Mouse (Mus musculus) large intestine, adult 2 months (tissue): ENCODE data around the gene 1700125H20Rik. TPM values are rescaled to one million over a fixed set of nuclear protein-coding genes. Genes with fewer than 3 reads are reported as not detected.

Experiments
- DNase-seq: peaks from one replicate; pipeline ENCODE4 v3.0.0-alpha.2; 2012; ENCODE audit warnings: low read depth, low spot score
- WGBS: fragments of 180-500 bp; shearing (Covaris S2); methylation state at CpG from one replicate; pipeline ENCODE4 v1.1.7; 2018; 5-methylcytosine and 5-hydroxymethylcytosine counted together
- polyA plus RNA-seq: library from polyadenylated mRNA; depleted of rRNA; stranded (reverse); fragments of >200 nt; gene quantifications from 2 replicates; pipeline ENCODE4 v1.2.3, GENCODE M21; 2012; rRNA removed

Gene 1700125H20Rik
- polyA plus RNA-seq, 1 experiment, result not detected

GRCm38 (mm10) chr11:85182617-85183283 lies 12.5 kb downstream of the 1700125H20Rik start:
- WGBS, result 4% methylated on average over 20 of the region's 20 CpGs

GRCm38 (mm10) chr11:85183284-85183779 lies 13.1 kb downstream of the 1700125H20Rik start:
- DNase-seq, result no peak
- WGBS, result 21% methylated on average over 13 of the region's 13 CpGs

More at GRCm38 (mm10) chr11:85182617-85183283, 12.5 kb downstream of the 1700125H20Rik start:
- peak; percentile 19 for DNase-seq

- peak; percentile 46 for DNase-seq
- 85% methylated on average over 5 of the region's 5 CpGs for WGBS
Observed at GRCm38 (mm10) chr11:85184082-85184481, 13.9 kb downstream of the 1700125H20Rik start.

DNA sequence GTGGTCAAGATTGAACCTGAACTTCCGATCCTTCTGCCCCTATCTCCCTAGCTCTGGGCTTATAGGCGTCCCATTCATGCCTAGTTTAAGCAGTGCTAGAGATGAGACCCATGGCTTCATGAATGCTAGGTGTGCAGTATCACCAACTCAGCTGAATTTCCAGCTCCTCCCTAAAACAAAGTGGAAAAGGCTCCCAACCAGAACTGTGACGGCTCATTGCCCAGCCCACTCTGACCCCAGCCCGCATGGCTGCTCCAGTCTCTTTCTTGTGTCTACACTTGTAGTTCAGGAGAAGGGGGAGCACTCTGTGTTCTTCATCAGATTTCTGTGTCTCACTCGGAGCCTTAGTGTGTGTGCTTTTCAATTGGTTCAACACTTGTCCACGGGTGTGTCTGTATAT lies 14.6 kb downstream of the 1700125H20Rik start:
- no peak for DNase-seq
- 80% methylated on average over 6 of the region's 6 CpGs for whole genome bisulfite sequencing

DNA sequence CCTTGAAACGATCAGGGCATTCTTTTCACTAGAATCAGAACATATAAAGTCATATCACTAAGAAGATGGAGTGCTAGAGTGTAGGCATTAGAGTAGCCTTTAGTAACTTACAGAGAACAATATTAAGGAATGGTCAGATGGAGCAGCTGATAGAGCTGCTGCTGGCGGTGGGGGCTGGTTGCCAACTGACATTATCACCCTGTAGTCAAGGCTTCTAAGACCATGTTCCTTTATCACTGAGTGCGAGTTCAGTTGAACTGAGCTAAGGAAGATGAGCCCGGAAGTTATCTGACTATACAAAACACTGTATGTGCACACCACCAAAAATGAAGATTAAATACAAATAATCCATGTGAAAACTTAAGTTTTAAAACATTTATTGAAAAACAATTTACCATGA lies 18.9 kb downstream of the 1700125H20Rik start:
- no peak for DNase-seq
- 92% methylated on average over 4 of the region's 4 CpGs for WGBS

DNA sequence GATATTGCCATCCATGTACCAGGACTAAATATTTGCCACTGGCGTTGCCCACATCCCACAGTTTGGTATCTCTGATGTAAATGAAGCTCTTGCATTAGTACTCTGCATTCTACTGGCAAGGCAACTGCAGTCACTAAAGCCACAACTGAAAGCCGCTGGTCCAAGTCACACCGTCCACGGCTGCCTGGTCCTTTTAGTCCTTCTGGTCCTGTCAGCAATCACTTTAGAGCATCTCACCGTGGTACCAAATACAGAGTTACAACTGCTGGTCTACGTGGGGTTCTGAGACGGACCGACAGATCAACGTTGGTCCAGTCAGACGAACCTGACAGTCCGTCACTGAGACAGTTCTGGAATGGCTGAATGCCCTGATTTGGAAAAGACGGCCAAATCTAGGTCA lies 20.5 kb downstream of the 1700125H20Rik start:
- 95% methylated on average over 12 of the region's 12 CpGs for WGBS
- no peak for DNase-seq

DNA sequence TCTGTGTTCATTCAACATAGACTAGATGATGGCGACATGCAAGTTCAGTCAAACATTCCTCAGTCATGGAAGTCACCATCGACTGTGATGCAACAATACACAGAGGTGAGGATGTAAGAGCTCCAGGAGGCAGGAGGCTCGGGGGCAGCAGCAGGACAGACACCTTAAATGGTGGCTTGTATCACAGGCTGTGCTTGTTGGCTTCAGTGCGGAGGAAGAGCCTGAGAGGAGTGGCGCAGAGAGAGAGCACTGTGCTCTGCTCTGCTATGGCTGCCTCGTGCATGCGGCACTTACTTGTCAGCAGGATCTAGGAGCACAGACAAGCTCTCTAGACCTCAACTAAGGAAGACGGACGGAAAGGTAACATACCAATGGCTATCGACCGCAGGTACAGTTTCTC lies 24.0 kb downstream of the 1700125H20Rik start:
- WGBS, result 94% methylated on average over 11 of the region's 11 CpGs
- DNase-seq, result no peak

DNA sequence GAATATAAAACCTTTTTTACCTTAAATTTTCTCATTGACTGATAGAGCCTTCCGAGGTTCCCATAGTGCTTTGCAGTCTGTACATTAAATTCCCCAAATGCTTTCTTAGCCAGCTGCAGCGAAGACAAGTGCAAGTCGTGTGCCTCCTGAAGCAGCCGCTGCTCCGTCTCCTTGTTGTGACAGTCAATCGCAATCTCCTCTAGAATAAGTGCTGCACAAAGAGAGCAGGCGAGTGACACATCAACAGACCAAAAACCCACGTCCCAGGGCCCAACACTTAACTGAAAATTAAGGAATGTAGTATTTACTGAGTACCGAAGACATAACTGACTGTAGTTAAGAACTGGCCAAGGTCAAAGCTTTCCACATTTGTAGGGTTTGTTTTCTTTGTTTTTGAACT lies 25.8 kb downstream of the 1700125H20Rik start:
- no peak for DNase-seq
- WGBS, result 90% methylated on average over 9 of the region's 9 CpGs

DNA sequence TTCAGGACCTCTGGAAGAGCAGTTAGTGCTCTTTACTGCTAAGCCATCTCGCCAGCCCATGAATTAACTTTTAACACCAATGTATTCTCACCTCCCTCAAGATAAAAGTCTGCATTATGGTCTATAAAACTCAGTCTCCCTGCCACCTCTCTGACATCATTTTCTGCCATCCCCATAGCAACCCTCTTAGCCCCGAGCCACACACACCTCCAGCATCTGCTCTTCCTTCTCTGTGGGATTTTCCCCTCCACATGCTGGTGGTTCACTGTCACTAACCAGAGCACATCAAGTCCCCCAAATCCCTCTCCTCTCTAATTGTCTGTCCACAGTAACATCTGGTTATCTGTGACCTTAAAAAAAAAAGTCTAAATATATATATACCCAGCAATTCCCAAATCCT lies 28.7 kb downstream of the 1700125H20Rik start:
- 47% methylated on average over 2 of the region's 2 CpGs for WGBS
- DNase-seq, result no peak

GRCm38 (mm10) chr11:85206231-85206630 lies 36.0 kb downstream of the 1700125H20Rik start:
- DNase-seq, result no peak

DNA sequence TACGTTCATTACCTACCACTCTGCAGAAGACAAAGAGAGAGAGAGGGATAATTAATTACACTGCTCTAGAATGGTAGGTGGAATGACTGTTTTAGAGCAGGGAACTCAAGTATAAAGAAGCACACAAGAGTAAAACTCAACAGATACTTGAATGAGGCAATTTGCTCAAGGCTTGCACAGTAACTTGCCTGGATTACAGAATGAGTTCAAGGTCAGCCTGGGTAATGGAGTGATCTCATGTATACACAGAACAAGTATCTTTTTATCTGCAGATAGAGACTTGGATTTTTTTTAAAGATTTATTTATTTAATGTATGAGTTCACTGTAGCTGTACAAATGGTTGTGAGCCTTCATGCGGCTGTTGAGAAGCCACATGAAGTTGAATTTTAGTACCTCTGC lies 40.9 kb downstream of the 1700125H20Rik start:
- WGBS, result 86% methylated on average over 2 of the region's 2 CpGs
- no peak for DNase-seq

GRCm38 (mm10) chr11:85213215-85213614 lies 43.0 kb downstream of the 1700125H20Rik start:
- WGBS, result 79% methylated on average over 2 of the region's 2 CpGs

DNA sequence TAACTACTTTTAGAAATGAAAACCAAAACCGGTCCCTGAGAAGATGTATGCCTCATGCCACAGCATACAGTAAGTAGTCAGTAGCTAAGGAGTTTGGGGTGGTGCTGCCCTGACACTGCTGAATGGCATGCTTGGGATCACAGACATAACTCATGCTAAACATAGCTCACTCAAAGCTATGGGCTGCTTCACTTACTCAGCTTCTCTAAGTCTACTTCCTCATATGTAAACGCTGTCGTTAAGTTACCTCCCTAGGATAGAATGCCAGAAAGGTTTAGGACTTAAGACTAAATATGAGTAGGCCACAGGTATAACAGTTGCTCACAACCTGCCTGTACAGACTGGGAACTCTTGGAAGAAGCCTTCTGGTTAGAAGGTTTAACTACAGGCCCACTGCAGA lies 44.5 kb downstream of the 1700125H20Rik start:
- WGBS, result 63% methylated on average over 3 of the region's 3 CpGs
- DNase-seq, result no peak

More at GRCm38 (mm10) chr11:85213215-85213614, 43.0 kb downstream of the 1700125H20Rik start:
- DNase-seq, result no peak

GRCm38 (mm10) chr11:85219014-85219413 lies 48.8 kb downstream of the 1700125H20Rik start:
- WGBS, result 86% methylated on average over 3 of the region's 3 CpGs
- no peak for DNase-seq

- WGBS, result 92% methylated on average over 6 of the region's 6 CpGs
- DNase-seq, result no peak
Observed at GRCm38 (mm10) chr11:85222561-85222960, 52.4 kb downstream of the 1700125H20Rik start.

- 98% methylated on average over 3 of the region's 3 CpGs for whole genome bisulfite sequencing
- no peak for DNase-seq
Observed at GRCm38 (mm10) chr11:85223248-85223647, 53.0 kb downstream of the 1700125H20Rik start.

Other genes with a start within 250 kb of the 1700125H20Rik start
- gene Car4, start 212.6 kb upstream of the 1700125H20Rik start, polyA plus RNA-seq, result 155 and 175 TPM in 2 replicates
- gene Usp32, start 30.2 kb upstream of the 1700125H20Rik start, polyA plus RNA-seq, result 3.4 and 6.6 TPM in 2 replicates
- gene Appbp2, start 64.7 kb downstream of the 1700125H20Rik start, polyA plus RNA-seq, result 6.5 and 8.9 TPM in 2 replicates
- 2.8 and 3.3 TPM in 2 replicates for gene Ppm1d, start 140.8 kb downstream of the 1700125H20Rik start, polyA plus RNA-seq
- gene Bcas3, start 182.8 kb downstream of the 1700125H20Rik start, polyA plus RNA-seq, result 12.8 and 15.1 TPM in 2 replicates